Mouse (Mus musculus): ENCODE measurements around the gene Serpinb1c. TPM values are rescaled to one million over a fixed set of nuclear protein-coding genes. Genes with fewer than 3 reads are reported as not detected.

Serpinb1c gene
- total and polyA plus RNA-seq, 3 experiments, result 2.0 to 3.5 TPM; not detected in 1

GRCm38 (mm10) chr13:32834513-32834912 is 63.5 kb downstream of the Serpinb1c start:
- Histone ChIP-seq H3K36me3 (ENCODE audit: control insufficient read depth, insufficient read depth, low read length) (0 out of 2 replicates have a peak, but pooled peaks cover 2% of the 10 kb centered on the region), H3K4me1 (ENCODE audit: control insufficient read depth, insufficient read depth, low read length) (no peaks in the 10 kb centered on the region), H3K79me2 (replicated peaks; ENCODE audit: control insufficient read depth, insufficient read depth, low read length) (no peaks in the 10 kb centered on the region), H3K4me3 (no peak overlapping the region), H3K9ac (ENCODE audit: low read depth, low read length) (no peak overlapping the region), H3K27me3 (ENCODE audit: control insufficient read depth, insufficient read depth, low read length) (no peaks in the 10 kb centered on the region), H3K27ac (no peak overlapping the region)
- intact Hi-C loops (cut with DNase I), result no loop called here
- TF ChIP-seq POLR2A (IDR thresholded peaks at IDR 0.05; ENCODE audit: insufficient read depth, low read depth, low read length) (no peak), CTCF (IDR thresholded peaks at IDR 0.05) (no peak), EP300 (IDR thresholded peaks at IDR 0.05; ENCODE audit: insufficient read depth, low read depth, low read length) (no peak)
- DNase-seq, result no peak
- 92% methylated on average over 5 of the region's 5 CpGs for WGBS

GRCm38 (mm10) chr13:32833237-32833636 is 64.8 kb downstream of the Serpinb1c start:
- Histone ChIP-seq H3K36me3 (ENCODE audit: control insufficient read depth, insufficient read depth, low read length) (0 out of 2 replicates have a peak, but pooled peaks cover 2% of the 10 kb centered on the region), H3K4me1 (ENCODE audit: control insufficient read depth, insufficient read depth, low read length) (no peaks in the 10 kb centered on the region), H3K27ac (no peak overlapping the region), H3K27me3 (ENCODE audit: control insufficient read depth, insufficient read depth, low read length) (no peaks in the 10 kb centered on the region), H3K4me3 (no peak overlapping the region), H3K9ac (ENCODE audit: low read depth, low read length) (no peak overlapping the region), H3K79me2 (replicated peaks; ENCODE audit: control insufficient read depth, insufficient read depth, low read length) (no peaks in the 10 kb centered on the region)
- 60% methylated on average over 6 of the region's 6 CpGs for WGBS
- intact Hi-C loops (cut with DNase I), result no loop called here
- no peak for DNase-seq
- no peak for TF ChIP-seq POLR2A (IDR thresholded peaks at IDR 0.05; ENCODE audit: insufficient read depth, low read depth, low read length)
- no peak for TF ChIP-seq CTCF (IDR thresholded peaks at IDR 0.05)
- no peak for TF ChIP-seq EP300 (IDR thresholded peaks at IDR 0.05; ENCODE audit: insufficient read depth, low read depth, low read length)

GRCm38 (mm10) chr13:32832776-32833175 is 65.2 kb downstream of the Serpinb1c start:
- H3K4me3 ChIP-seq, result no peak overlapping the region
- DNase-seq, result no peak
- H3K27ac ChIP-seq, result no peak overlapping the region
- TF ChIP-seq CTCF (IDR thresholded peaks at IDR 0.05) (no peak), POLR2A (IDR thresholded peaks at IDR 0.05; ENCODE audit: insufficient read depth, low read depth, low read length) (no peak), EP300 (IDR thresholded peaks at IDR 0.05; ENCODE audit: insufficient read depth, low read depth, low read length) (no peak)
- H3K79me2 ChIP-seq (replicated peaks; ENCODE audit: control insufficient read depth, insufficient read depth, low read length), result no peaks in the 10 kb centered on the region
- 79% methylated on average over 3 of the region's 3 CpGs for WGBS
- H3K36me3 ChIP-seq (ENCODE audit: control insufficient read depth, insufficient read depth, low read length), result 0 out of 2 replicates have a peak, but pooled peaks cover 2% of the 10 kb centered on the region
- H3K27me3 ChIP-seq (ENCODE audit: control insufficient read depth, insufficient read depth, low read length), result no peaks in the 10 kb centered on the region
- H3K9ac ChIP-seq (ENCODE audit: low read depth, low read length), result no peak overlapping the region
- intact Hi-C loops (cut with DNase I), result no loop called here
- no peaks in the 10 kb centered on the region for H3K4me1 ChIP-seq (ENCODE audit: control insufficient read depth, insufficient read depth, low read length)

GRCm38 (mm10) chr13:32831505-32832273 is 66.3 kb downstream of the Serpinb1c start:
- Histone ChIP-seq H3K4me1 (ENCODE audit: control insufficient read depth, insufficient read depth, low read length) (no peaks in the 10 kb centered on the region), H3K27me3 (ENCODE audit: control insufficient read depth, insufficient read depth, low read length) (no peaks in the 10 kb centered on the region), H3K79me2 (replicated peaks; ENCODE audit: control insufficient read depth, insufficient read depth, low read length) (no peaks in the 10 kb centered on the region), H3K27ac (no peak overlapping the region), H3K36me3 (ENCODE audit: control insufficient read depth, insufficient read depth, low read length) (0 out of 2 replicates have a peak, but pooled peaks cover 2% of the 10 kb centered on the region), H3K9ac (ENCODE audit: low read depth, low read length) (no peak overlapping the region), H3K4me3 (no peak overlapping the region)
- 69% methylated on average over 3 of the region's 3 CpGs for WGBS
- TF ChIP-seq POLR2A (IDR thresholded peaks at IDR 0.05; ENCODE audit: insufficient read depth, low read depth, low read length) (no peak), CTCF (IDR thresholded peaks at IDR 0.05) (no peak), EP300 (IDR thresholded peaks at IDR 0.05; ENCODE audit: insufficient read depth, low read depth, low read length) (no peak)
- intact Hi-C loops (cut with DNase I), result no loop called here
- peak in 1 of 2 experiments; percentile 31 for DNase-seq

Other genes with a start within 250 kb of the Serpinb1c start
- 100 to 1,000 TPM; 262 to 290 TPM for gene Mylk4, start 114.3 kb downstream of the Serpinb1c start, total RNA-seq (2021)
- 59.5 and 115 TPM in 2 replicates for gene Mylk4, start 114.3 kb downstream of the Serpinb1c start, polyA plus RNA-seq (2012; rRNA removed)
- gene Wrnip1, start 96.2 kb downstream of the Serpinb1c start, total RNA-seq (2021), result 10 to 100 TPM; 21.3 to 21.7 TPM
- gene Wrnip1, start 96.2 kb downstream of the Serpinb1c start, polyA plus RNA-seq (2012; rRNA removed), result 17.4 and 32.9 TPM in 2 replicates
- not detected for gene D930007J09Rik, start 95.4 kb downstream of the Serpinb1c start, total RNA-seq (2021)
- gene D930007J09Rik, start 95.4 kb downstream of the Serpinb1c start, polyA plus RNA-seq (2012; rRNA removed), result not detected in 2 replicates
- gene Serpinb1a, start 47.0 kb downstream of the Serpinb1c start, total RNA-seq (2021), result 1 to 10 TPM; 4.4 to 5.7 TPM
- gene Serpinb1a, start 47.0 kb downstream of the Serpinb1c start, polyA plus RNA-seq (2012; rRNA removed), result 2.8 and 5.2 TPM in 2 replicates
- gene Serpinb6b, start 67.0 kb upstream of the Serpinb1c start, total RNA-seq (2021), result 10 to 100 TPM; 26.3 to 33.1 TPM
- gene Serpinb6b, start 67.0 kb upstream of the Serpinb1c start, polyA plus RNA-seq (2012; rRNA removed), result 21.6 and 30.3 TPM in 2 replicates
- gene Serpinb9, start 105.0 kb upstream of the Serpinb1c start, total RNA-seq (2021), result 1 to 10 TPM; 8.6 to 9.3 TPM
- 6.0 and 11.9 TPM in 2 replicates for gene Serpinb9, start 105.0 kb upstream of the Serpinb1c start, polyA plus RNA-seq (2012; rRNA removed)
- gene Serpinb9b, start 129.2 kb upstream of the Serpinb1c start, total RNA-seq (2021), result under 1 TPM in 1 of 2 experiments, not detected in 1; 0.18 TPM
- gene Serpinb9b, start 129.2 kb upstream of the Serpinb1c start, polyA plus RNA-seq (2012; rRNA removed), result 0.20 and 0.47 TPM in 2 replicates
- gene Serpinb1b, start 180.4 kb upstream of the Serpinb1c start, total RNA-seq (2021), result not detected
- not detected in 2 replicates for gene Serpinb1b, start 180.4 kb upstream of the Serpinb1c start, polyA plus RNA-seq (2012; rRNA removed)